Mouse (Mus musculus): Measurements from ENCODE around the gene Slc27a4.
A peak's percentile ranks its signal among the peaks of the same experiment; 100 is the strongest.

Slc27a4 gene

GRCm38 (mm10) chr2:29820025-29820817, 17.8 kb downstream of the Slc27a4 start, which contains the start of gene Urm1:
TSS of gene Urm1 (plus strand) at chr2:29820075.
- peak; percentile 57 for DNase-seq (ENCODE audit: low spot score)

GRCm38 (mm10) chr2:29826318-29826925, 24.0 kb downstream of the Slc27a4 start:
- DNase-seq (ENCODE audit: low spot score) = no peak

GRCm38 (mm10) chr2:29826926-29827708, 24.7 kb downstream of the Slc27a4 start:
- DNase-seq (ENCODE audit: low spot score) = peak; percentile 85

- no peak for DNase-seq (ENCODE audit: low spot score)
These were observed 25.2 kb downstream of the Slc27a4 start for GRCm38 (mm10) chr2:29827709-29828024.

- DNase-seq (ENCODE audit: low spot score) = no peak
These were observed 28.7 kb downstream of the Slc27a4 start for GRCm38 (mm10) chr2:29831106-29831505.

GRCm38 (mm10) chr2:29833796-29834195, 31.4 kb downstream of the Slc27a4 start:
- DNase-seq (ENCODE audit: low spot score) = no peak

GRCm38 (mm10) chr2:29835391-29835899, 33.0 kb downstream of the Slc27a4 start:
- DNase-seq (ENCODE audit: low spot score) = no peak

GRCm38 (mm10) chr2:29839460-29839859, 37.0 kb downstream of the Slc27a4 start:
- DNase-seq (ENCODE audit: low spot score) = no peak

GRCm38 (mm10) chr2:29843231-29844105, 41.0 kb downstream of the Slc27a4 start:
- DNase-seq (ENCODE audit: low spot score) = no peak

GRCm38 (mm10) chr2:29844115-29844514, 41.7 kb downstream of the Slc27a4 start:
- DNase-seq (ENCODE audit: low spot score) = no peak

- no peak for DNase-seq (ENCODE audit: low spot score)
These were observed 42.2 kb downstream of the Slc27a4 start for GRCm38 (mm10) chr2:29844661-29845060.

GRCm38 (mm10) chr2:29845636-29846035, 43.2 kb downstream of the Slc27a4 start:
- no peak for DNase-seq (ENCODE audit: low spot score)

GRCm38 (mm10) chr2:29846061-29846853, 43.8 kb downstream of the Slc27a4 start:
- DNase-seq (ENCODE audit: low spot score) = no peak

- no peak for DNase-seq (ENCODE audit: low spot score)
These were observed 44.5 kb downstream of the Slc27a4 start for GRCm38 (mm10) chr2:29846911-29847310.

GRCm38 (mm10) chr2:29849041-29849440, 46.6 kb downstream of the Slc27a4 start:
- no peak for DNase-seq (ENCODE audit: low spot score)

GRCm38 (mm10) chr2:29849841-29850480, 47.5 kb downstream of the Slc27a4 start:
- DNase-seq (ENCODE audit: low spot score) = no peak

GRCm38 (mm10) chr2:29852957-29853485, 50.6 kb downstream of the Slc27a4 start:
- DNase-seq (ENCODE audit: low spot score) = no peak

GRCm38 (mm10) chr2:29853736-29854135, 51.3 kb downstream of the Slc27a4 start:
- DNase-seq (ENCODE audit: low spot score) = no peak

- no peak for DNase-seq (ENCODE audit: low spot score)
These were observed 53.3 kb downstream of the Slc27a4 start for GRCm38 (mm10) chr2:29855585-29856210.

All from ovary, postnatal 14 days (tissue).